Mouse (Mus musculus) thymus, postnatal 25 days (tissue): ENCODE data around the gene Ogg1.

Experiments
- DNase-seq: peaks from one replicate; pipeline ENCODE4 v3.0.0; 2022

The Ogg1 gene

DNA sequence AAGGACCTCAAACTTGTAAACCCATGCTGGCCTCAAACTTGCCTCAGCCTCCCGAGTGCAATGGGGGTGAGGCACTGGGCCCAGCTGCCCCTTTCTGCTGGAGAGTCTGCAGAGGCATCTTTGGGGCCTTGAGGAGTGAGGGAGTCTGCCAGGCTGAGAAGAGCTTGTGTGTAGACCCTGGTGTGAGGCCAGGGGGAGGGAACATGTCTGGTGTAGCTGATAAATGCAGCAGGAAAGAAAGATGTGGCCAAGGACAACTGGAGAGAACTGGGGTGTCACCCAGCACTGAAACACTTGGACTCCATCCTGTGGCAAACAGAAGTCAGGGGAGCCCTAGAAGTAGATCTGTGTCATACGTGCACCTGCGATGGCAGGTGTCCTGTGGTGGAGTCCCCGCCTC, 46.7 kb downstream of the Ogg1 start:
- peak; percentile 21 for DNase-seq

DNA sequence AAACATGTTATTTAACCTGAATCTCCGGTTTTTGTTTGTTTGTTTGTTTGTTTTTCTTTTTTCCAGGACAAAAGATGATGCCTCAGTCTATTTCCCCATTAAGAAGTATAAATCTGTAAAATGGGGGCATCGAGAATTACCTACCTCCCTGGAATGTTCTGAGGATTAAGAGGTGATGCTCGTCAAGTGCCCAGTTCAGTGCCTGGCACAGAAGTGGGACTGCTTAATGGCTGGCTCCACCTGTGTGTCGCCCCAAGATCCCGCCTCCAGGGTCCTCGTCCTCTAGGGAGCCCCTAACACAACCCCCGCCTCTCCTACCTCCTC, 50.4 kb downstream of the Ogg1 start:
- no peak for DNase-seq

DNA sequence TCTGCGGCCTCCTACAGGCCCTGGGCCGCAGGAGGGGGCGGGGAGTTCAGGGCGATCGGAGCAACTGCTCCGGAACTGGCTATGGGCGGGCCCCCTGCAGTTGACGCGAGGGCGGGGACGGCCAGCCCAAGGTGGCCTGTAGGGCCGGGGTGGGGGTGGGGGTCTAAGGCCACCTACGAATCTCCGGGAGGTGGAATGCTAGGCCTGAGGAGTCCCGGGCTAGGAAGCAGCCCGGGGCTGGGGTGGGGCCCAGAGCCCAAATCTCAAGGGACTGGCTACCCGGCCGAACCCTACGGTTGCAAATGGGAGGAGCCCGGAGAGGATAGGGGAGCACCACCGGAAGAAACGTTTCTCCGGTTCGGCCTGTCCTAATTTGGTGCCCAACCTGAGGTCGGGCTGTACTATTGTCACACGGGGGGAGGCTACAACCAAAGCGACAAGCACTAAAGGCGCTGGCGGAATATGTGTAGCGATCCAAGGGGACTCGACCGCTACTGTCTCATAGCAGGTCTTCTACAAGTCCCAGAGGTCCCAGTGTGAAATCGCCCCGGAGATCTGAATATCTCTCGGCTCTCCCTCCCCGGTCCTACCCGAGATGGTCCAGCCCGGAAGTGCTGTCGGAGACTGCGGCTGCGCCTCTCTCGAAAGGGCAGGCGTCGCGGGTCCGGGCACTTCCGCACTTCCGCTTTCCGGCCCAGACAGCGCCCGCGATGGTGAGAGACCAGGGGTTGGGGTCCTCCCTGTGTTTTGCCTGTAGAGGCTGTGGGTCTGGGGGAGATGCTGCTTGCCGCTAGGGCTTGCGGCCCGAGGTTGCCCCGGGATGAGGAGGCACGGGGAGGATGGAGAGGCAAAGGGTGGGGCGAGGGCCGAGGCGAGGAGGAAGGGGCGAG, 51.0 kb downstream of the Ogg1 start, which contains the start of the genes Tada3 and Arpc4:
Gene Tada3, minus strand, starts transcription at position 388 of the 890 bp plus-strand sequence.
Gene Arpc4, plus strand, starts transcription at position 620 of the 890 bp plus-strand sequence.
- peak; percentile 93 for DNase-seq

DNA sequence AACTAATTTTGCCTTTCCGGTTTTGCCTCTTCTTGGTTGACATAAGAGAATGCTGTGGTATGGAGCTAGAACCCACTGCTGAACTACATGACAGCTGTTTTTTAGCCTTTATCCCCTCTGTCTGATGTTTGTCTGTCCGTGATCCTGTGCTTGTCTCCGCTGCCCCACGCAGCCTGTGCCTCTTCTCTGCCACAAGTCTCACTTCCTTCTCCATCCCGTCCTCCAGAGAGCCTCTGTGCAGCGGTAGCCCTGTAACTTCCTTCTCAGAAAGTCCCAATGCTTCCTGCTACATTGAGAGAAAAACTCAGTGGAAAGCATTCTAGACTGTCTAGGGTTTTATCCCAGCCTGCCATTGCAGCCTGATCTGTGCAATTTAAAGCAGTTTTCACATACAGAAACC, 52.5 kb downstream of the Ogg1 start:
- no peak for DNase-seq

DNA sequence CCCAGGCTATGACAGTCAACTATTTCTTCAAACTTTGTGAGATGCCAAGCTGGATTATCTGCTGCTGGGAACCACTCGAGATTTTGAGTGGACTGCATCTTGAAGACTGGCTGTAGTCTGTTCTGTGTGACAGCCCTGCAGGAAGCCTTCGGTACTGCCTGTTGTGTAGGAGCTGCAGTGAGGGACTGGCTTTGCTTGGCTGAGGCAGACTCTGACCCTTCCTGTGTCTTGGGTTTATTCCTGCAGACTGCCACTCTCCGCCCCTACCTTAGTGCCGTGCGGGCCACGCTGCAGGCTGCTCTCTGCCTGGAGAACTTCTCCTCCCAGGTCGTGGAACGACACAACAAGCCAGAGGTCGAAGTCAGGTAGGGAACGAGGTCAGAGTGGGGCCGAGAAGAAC, 53.7 kb downstream of the Ogg1 start:
- no peak for DNase-seq

DNA sequence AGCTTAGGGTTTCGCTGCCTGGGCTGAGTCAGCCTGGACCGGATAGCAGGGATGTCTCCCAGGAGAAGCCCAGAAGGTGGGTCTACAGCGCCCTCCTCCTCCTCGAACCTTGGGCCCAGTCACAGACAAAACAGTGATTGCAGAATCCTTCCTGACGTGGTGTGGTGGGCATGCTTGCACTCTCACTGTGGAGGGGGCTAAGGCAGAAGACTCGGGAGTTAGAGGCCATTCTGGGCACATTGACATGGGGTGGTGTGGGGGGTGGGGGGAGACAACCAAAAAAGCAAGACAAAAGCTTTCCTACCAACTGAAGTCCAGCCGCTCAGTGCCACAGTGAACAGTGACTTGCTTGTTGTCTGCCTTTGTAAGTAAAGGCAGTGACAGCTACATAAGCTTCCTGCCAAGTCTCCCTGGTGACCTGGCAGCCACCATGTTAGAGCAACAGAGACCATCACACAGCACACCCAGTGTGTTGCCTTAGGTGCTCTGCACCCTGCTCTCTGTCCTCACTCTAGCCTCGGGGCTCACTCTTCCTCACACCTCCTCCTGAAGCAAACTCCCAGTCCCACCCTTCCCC, 57.7 kb downstream of the Ogg1 start:
- no peak for DNase-seq
